Mouse (Mus musculus) right cerebral cortex, postnatal 36 days (tissue): ENCODE measurements around the gene Cga.

Experiments
- DNase-seq, 2 experiments: peaks; one replicate each; pipeline ENCODE4 v3.0.0; 2022; ENCODE audit warnings: low spot score in 2 of 2, mixed read lengths in 1 of 2

Gene Cga

GRCm38 (mm10) chr4:34893479-34893878, at the start of gene Cga:
Gene Cga (plus strand): TSS chr4:34893779.
- no peak for DNase-seq

- DNase-seq = no peak
Measured at GRCm38 (mm10) chr4:34843839-34844238, 49.7 kb upstream of the Cga start.

- DNase-seq = no peak
Measured at GRCm38 (mm10) chr4:34847679-34848309, 45.8 kb upstream of the Cga start.

GRCm38 (mm10) chr4:34850156-34850555, 43.4 kb upstream of the Cga start:
- DNase-seq = no peak

GRCm38 (mm10) chr4:34852051-34852450, 41.5 kb upstream of the Cga start:
- DNase-seq = no peak

- no peak for DNase-seq
Measured at GRCm38 (mm10) chr4:34855966-34856365, 37.6 kb upstream of the Cga start.

- DNase-seq = no peak
Measured at GRCm38 (mm10) chr4:34858903-34859302, 34.7 kb upstream of the Cga start.

GRCm38 (mm10) chr4:34859416-34859815, 34.2 kb upstream of the Cga start:
- no peak for DNase-seq

- no peak for DNase-seq
Measured at GRCm38 (mm10) chr4:34861438-34861837, 32.1 kb upstream of the Cga start.

- DNase-seq = no peak
Measured at GRCm38 (mm10) chr4:34869813-34870212, 23.8 kb upstream of the Cga start.

GRCm38 (mm10) chr4:34872896-34873495, 20.6 kb upstream of the Cga start:
- no peak for DNase-seq

- no peak for DNase-seq
Measured at GRCm38 (mm10) chr4:34874234-34874633, 19.3 kb upstream of the Cga start.

GRCm38 (mm10) chr4:34880921-34881650, 12.5 kb upstream of the Cga start:
- no peak for DNase-seq

- DNase-seq = no peak
Measured at GRCm38 (mm10) chr4:34881851-34882250, 11.7 kb upstream of the Cga start.

- peak; percentile 33 to 37 for DNase-seq
Measured at GRCm38 (mm10) chr4:34882291-34882769, 11.2 kb upstream of the Cga start.

- peak; percentile 94 for DNase-seq
Measured at GRCm38 (mm10) chr4:34882818-34883217, 10.8 kb upstream of the Cga start, which contains the start of gene Zfp292. Gene Zfp292 (minus strand): TSS chr4:34882960.

GRCm38 (mm10) chr4:34883366-34884029, 10.1 kb upstream of the Cga start:
- no peak for DNase-seq

GRCm38 (mm10) chr4:34885631-34886351, 7.8 kb upstream of the Cga start:
- DNase-seq = no peak

- DNase-seq = peak; percentile 63 to 66
Measured at GRCm38 (mm10) chr4:34886490-34887111, 7.0 kb upstream of the Cga start.

GRCm38 (mm10) chr4:34887295-34887694, 6.3 kb upstream of the Cga start:
- no peak for DNase-seq
